Mouse (Mus musculus) embryonic facial prominence, embryonic 15.5 days (tissue): ENCODE data around the gene Atat1. TPM values are rescaled to one million over a fixed set of nuclear protein-coding genes. Genes with fewer than 3 reads are reported as not detected.

Source experiments
- ATAC-seq: fragments of 200-750 bp; cut with Nextera tagmentation; 2 replicates; pipeline ENCODE4 v1.8.0; 2017; ENCODE audit warnings: low read depth, moderate TSS enrichment; ENCODE audit not compliant: insufficient number of reproducible peaks, low FRiP score, low TSS enrichment
- H3K27ac ChIP-seq: fragments of 300-500 bp; sonication (generic); replicated peaks from 2 replicates; pipeline ENCODE4 v1.5.1; 2015; ENCODE audit warnings: mild to moderate bottlenecking, inconsistent platforms
- H3K27me3 ChIP-seq: fragments of 300-500 bp; sonication (generic); 2 replicates; pipeline ENCODE4 v1.6.1; 2015; ENCODE audit warnings: inconsistent platforms
- H3K36me3 ChIP-seq: fragments of 300-500 bp; sonication (generic); 2 replicates; pipeline ENCODE4 v1.6.1; 2015; ENCODE audit warnings: mild to moderate bottlenecking, inconsistent platforms
- H3K4me1 ChIP-seq: fragments of 300-500 bp; sonication (generic); 2 replicates; pipeline ENCODE4 v1.6.1; 2015; ENCODE audit warnings: inconsistent platforms
- H3K4me2 ChIP-seq: fragments of 300-500 bp; sonication (generic); replicated peaks from 2 replicates; pipeline ENCODE4 v1.6.1; 2015; ENCODE audit warnings: mild to moderate bottlenecking, inconsistent platforms
- H3K4me3 ChIP-seq: fragments of 300-500 bp; sonication (generic); replicated peaks from 2 replicates; pipeline ENCODE4 v1.5.1; 2015; ENCODE audit warnings: mild to moderate bottlenecking, inconsistent platforms
- H3K9ac ChIP-seq: fragments of 300-500 bp; sonication (generic); 2 replicates; pipeline ENCODE4 v1.6.1; 2015; ENCODE audit warnings: inconsistent platforms
- H3K9me3 ChIP-seq: fragments of 300-500 bp; sonication (generic); replicated peaks from 2 replicates; pipeline ENCODE4 v1.6.1; 2016; ENCODE audit warnings: inconsistent platforms
- WGBS: fragments of 180-500 bp; shearing (Covaris S2); methylation state at CpG from one replicate; pipeline ENCODE4 v1.1.7; 2015; 5-methylcytosine and 5-hydroxymethylcytosine counted together
- polyA plus RNA-seq: library from polyadenylated mRNA; unstranded; fragments of >200 nt; fragmentation: Nextera tagmentation; extraction: Ambion mirVana; gene quantifications from 2 replicates; pipeline ENCODE4 v1.2.1, GENCODE M21; 2015

Gene Atat1
- polyA plus RNA-seq, 1 experiment from 2014 or later: 77.7 TPM

DNA sequence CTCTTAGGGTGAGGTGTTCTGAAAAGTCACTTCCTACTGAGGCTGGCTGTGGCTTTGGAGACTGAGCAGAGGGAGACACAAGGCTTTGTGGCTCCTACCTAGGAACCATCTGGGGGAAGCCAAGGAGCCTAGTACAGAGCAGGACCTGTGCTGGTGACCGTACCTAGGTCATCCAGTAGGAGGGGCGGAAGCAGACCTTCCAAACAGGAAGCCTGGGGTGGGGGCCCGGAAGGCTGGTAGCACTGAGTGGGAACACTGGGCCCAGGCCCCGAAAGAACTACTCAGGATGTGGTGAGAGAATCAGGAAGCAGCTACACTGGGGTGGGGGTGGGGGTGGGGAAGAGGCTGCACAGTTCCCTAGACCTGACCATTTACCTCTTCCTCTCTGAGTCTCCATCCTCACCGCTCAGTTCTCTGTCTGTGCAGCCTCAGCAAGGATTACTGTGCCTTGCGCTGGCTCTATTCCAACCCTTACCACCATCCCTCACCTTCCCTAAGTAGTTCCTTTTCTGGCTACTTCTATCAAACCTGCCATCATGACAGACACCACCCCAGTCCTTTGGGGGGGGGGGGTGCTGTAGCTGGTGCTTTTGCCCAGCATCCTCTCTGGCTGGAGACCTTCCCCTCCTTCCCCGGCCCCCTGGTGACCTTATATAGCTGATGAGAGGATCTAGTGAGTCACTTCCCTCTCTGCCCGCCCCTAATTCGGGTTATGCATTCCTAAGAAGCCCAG, 39.6 kb downstream of the Atat1 start:
- H3K36me3 ChIP-seq: peaks cover 30% of the 10 kb centered on the region
- no peaks in the 10 kb centered on the region for H3K27me3 ChIP-seq
- peak overlapping the region; percentile 78 for H3K27ac ChIP-seq
- H3K4me1 ChIP-seq: peaks cover 60% of the 10 kb centered on the region
- peak overlapping the region; percentile 72 for H3K4me3 ChIP-seq
- ATAC-seq: no peak
- no peaks in the 10 kb centered on the region for H3K9me3 ChIP-seq
- peak overlapping the region; percentile 77 for H3K4me2 ChIP-seq
- WGBS: 36% methylated on average over 9 of the region's 9 CpGs
- peak overlapping the region; percentile 35 for H3K9ac ChIP-seq

- peak overlapping the region; percentile 37; the same call in 1 of the 2 replicates for H3K9ac ChIP-seq
- peak overlapping the region; percentile 77 for H3K4me2 ChIP-seq
- H3K4me1 ChIP-seq: peaks cover 68% of the 10 kb centered on the region
- H3K4me3 ChIP-seq: peak overlapping the region; percentile 72
- ATAC-seq: no peak
- WGBS: 3% methylated on average over 7 of the region's 7 CpGs
- peak overlapping the region; percentile 78 for H3K27ac ChIP-seq
- no peaks in the 10 kb centered on the region for H3K27me3 ChIP-seq
- no peaks in the 10 kb centered on the region for H3K9me3 ChIP-seq
- H3K36me3 ChIP-seq: peaks cover 21% of the 10 kb centered on the region
These were observed 40.4 kb downstream of the Atat1 start for GRCm38 (mm10) chr17:35869346-35870067.

DNA sequence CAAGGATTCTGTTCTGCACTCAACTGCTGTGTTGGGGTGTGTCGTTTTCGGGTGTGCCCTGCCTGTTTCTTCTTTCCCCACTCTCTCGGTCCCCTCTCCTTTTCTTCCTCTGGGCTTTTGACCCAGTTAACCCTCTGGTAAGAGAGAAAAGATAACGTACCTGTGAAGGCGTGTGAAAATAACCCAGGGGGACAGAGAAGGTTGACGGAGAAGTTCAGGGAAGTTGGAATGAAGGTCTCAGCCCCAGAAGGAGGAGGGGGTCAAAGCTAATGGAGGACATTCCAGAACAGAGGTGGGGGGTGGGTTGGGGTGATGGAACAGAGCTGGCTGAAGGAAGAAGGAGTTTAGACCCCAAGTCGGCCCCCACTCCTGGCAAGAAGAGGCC, 40.9 kb downstream of the Atat1 start:
- no peak for ATAC-seq
- Histone ChIP-seq H3K36me3 (peaks cover 16% of the 10 kb centered on the region), H3K4me3 (peak overlapping the region; percentile 72), H3K4me1 (peaks cover 72% of the 10 kb centered on the region), H3K27ac (peak overlapping the region; percentile 99), H3K9me3 (no peaks in the 10 kb centered on the region), H3K4me2 (peak overlapping the region; percentile 77), H3K9ac (peak overlapping the region; percentile 69), H3K27me3 (no peaks in the 10 kb centered on the region)
- under 1% methylated on average over 7 of the region's 7 CpGs for WGBS

DNA sequence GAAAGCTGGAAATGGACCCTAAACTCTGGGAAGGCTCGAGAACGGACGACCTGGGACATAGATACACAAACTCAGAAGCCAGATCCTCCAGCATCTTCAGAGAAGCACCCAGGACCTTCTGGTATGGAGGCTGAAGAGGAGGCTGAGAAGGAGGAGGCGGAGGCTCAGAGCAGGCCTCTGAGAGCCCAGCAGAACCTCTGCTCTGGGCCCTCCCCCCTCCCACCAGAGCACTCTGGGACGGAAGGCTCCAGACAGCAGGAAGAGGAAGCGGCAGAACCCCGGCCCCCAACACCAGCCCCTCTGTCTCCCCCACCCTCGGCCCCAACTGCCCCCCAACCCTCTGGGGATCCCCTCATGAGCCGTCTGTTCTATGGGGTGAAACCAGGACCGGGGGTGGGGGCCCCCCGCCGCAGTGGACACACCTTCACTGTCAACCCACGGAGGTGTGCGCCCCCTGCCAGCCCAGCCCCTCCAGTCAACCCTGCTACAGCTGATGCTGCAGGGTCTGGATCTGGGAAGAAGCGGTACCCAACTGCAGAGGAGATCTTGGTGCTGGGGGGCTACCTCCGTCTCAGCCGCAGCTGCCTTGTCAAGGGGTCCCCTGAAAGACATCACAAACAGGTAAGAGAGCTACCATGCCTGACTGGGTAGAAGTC, 41.6 kb downstream of the Atat1 start:
- ATAC-seq: no peak
- H3K9me3 ChIP-seq: no peaks in the 10 kb centered on the region
- H3K36me3 ChIP-seq: peaks cover 10% of the 10 kb centered on the region; the same call in 1 of the 2 replicates
- peak overlapping the region; percentile 99; the same call in 1 of the 2 replicates for H3K27ac ChIP-seq
- peak overlapping the region; percentile 69 for H3K9ac ChIP-seq
- peak overlapping the region; percentile 77 for H3K4me2 ChIP-seq
- 13% methylated on average over 16 of the region's 17 CpGs for WGBS
- no peaks in the 10 kb centered on the region for H3K27me3 ChIP-seq
- peak overlapping the region; percentile 72 for H3K4me3 ChIP-seq
- peaks cover 69% of the 10 kb centered on the region for H3K4me1 ChIP-seq

DNA sequence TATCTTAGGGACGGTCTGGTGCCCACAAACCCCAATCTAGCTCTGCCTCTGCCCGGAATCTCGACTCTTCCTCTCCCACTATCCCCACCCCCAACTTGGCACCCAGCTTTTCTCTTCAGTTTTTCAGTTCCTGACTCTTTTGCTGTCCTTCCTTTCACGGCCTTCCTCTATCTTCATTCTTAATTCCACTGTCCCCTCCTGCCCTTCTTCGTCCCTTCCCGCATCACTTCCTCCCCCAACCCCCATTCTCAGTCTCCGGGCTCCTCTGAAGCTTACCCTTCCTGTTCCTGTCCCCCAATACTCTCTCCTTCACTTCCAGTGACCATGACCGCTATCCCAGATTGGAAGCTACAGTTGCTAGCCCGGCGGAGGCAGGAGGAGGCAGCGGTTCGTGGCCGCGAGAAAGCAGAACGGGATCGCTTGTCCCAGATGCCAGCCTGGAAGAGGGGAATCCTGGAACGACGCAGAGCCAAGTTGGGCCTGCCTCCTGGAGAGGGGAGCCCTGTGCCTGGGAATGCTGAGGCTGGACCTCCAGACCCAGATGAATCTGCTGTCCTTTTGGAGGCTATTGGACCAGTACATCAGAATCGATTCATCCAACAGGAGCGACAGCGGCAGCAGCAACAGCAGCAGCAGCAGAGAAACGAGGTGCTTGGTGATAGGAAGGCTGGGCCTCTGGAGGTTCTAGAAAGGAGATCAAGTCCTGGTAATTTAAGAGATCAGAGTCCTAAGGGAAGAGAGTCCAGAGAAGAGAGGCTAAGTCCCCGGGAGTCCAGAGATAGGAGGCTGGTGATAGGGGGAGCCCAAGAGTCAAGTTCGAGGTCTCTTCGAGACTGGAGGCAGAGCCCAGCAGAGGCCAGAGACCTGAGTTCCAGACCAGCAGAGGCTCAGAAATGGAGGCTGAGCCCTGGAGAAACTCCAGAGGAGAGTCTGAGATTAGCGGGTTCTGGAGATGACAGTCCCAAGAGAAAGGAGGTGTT, 42.7 kb downstream of the Atat1 start:
- Histone ChIP-seq H3K36me3 (peaks cover 6% of the 10 kb centered on the region; the same call in 1 of the 2 replicates), H3K9me3 (no peaks in the 10 kb centered on the region), H3K27me3 (no peaks in the 10 kb centered on the region), H3K9ac (peak overlapping the region; percentile 69), H3K27ac (peak overlapping the region; percentile 99), H3K4me1 (peaks cover 64% of the 10 kb centered on the region), H3K4me2 (peak overlapping the region; percentile 77), H3K4me3 (peak overlapping the region; percentile 72)
- 9% methylated on average over 26 of the region's 26 CpGs for WGBS
- no peak for ATAC-seq

- Histone ChIP-seq H3K27ac (peak overlapping the region; percentile 99), H3K9me3 (no peaks in the 10 kb centered on the region), H3K4me3 (peak overlapping the region; percentile 72), H3K9ac (peak overlapping the region; percentile 69), H3K4me2 (peak overlapping the region; percentile 77), H3K36me3 (peaks cover 5% of the 10 kb centered on the region; the same call in 1 of the 2 replicates), H3K27me3 (no peaks in the 10 kb centered on the region), H3K4me1 (peaks cover 68% of the 10 kb centered on the region)
- ATAC-seq: peak; percentile 65
- WGBS: under 1% methylated on average over 37 of the region's 38 CpGs
These were observed 43.5 kb downstream of the Atat1 start for GRCm38 (mm10) chr17:35866281-35866831.

DNA sequence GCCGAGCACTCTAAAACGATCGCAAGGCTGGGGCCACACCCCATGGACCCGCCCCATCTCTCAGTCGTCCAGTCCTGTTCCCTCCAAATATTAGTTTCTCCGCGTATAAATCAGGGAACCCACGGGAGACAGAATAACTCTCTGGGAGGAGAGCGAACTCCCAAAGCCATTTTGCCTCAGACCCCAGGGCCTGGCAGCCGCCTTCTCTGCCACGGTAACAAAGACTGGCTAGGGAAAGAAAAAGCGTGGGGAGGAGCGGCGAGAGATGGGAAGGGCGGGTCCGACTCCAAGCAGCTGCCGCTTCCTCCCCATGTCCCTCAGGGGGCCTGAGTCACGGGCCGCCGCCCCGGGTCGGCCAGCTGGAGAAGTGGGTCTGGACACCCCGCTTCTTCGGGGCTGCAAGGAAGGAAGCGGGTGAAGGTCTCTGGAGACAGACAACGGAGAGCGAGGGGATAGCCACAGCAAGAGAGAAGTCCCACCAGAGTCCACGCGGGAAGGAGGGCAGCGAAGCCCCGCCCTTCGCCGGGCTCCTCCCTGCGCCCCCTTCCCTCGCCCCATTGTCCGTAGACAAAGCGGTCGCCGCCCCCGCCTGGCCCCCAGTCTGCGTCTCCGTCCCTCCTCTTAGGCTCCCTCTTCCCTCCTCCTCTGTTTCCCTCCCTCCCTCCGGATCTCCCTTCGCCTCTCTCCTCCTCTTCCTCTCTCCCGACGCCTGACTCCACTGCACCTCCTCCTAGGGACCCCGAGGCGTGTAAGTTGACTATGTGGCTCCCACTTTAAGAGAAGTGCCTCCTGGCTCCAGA, 44.2 kb downstream of the Atat1 start, which contains the start of gene Ppp1r18:
TSS of gene Ppp1r18 (plus strand) at position 113 of the 800 bp plus-strand sequence.
- peak within 1 kb of the TSS; percentile 99 for H3K27ac ChIP-seq
- peaks cover 68% of the 10 kb centered on the region for H3K4me1 ChIP-seq
- under 1% methylated on average over 39 of the region's 48 CpGs for WGBS
- peak within 1 kb of the TSS; percentile 72 for H3K4me3 ChIP-seq
- H3K9ac ChIP-seq: peak within 1 kb of the TSS; percentile 69
- H3K9me3 ChIP-seq: no peaks in the 10 kb centered on the region
- ATAC-seq: peak; percentile 83
- H3K27me3 ChIP-seq: no peaks in the 10 kb centered on the region
- peak within 1 kb of the TSS; percentile 77 for H3K4me2 ChIP-seq
- H3K36me3 ChIP-seq: no peaks in the 10 kb centered on the region

DNA sequence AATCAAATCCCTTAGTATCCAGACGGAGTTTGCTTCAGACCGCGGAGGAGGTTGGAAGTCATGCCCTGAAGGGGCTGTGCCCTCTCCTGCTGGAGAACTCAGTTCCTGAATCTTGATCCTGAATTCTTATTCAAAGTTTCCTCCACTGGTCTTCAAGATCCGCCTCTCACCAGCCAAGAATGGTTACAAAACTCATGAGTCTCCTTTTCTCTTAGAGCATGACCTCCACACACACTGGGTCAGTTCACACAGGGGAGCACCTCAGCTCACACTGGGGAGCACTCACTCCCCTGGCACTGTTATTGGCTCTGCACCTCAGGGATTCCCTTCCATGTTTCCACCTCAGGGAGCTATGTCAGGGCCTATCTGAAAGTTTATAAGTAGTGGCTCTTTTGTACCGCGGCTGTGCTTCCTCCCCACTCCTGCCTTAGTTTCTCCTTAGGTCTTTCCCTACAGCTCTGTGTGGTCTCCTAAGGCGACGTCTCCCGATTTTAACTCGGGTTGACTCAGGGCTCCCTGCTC, 45.0 kb downstream of the Atat1 start:
- no peaks in the 10 kb centered on the region for H3K36me3 ChIP-seq
- peak overlapping the region; percentile 99 for H3K27ac ChIP-seq
- H3K9ac ChIP-seq: peak overlapping the region; percentile 69
- no peaks in the 10 kb centered on the region for H3K27me3 ChIP-seq
- peaks cover 63% of the 10 kb centered on the region for H3K4me1 ChIP-seq
- H3K4me2 ChIP-seq: peak overlapping the region; percentile 77
- WGBS: 24% methylated on average over 10 of the region's 10 CpGs
- ATAC-seq: no peak
- no peaks in the 10 kb centered on the region for H3K9me3 ChIP-seq
- peak overlapping the region; percentile 72 for H3K4me3 ChIP-seq

DNA sequence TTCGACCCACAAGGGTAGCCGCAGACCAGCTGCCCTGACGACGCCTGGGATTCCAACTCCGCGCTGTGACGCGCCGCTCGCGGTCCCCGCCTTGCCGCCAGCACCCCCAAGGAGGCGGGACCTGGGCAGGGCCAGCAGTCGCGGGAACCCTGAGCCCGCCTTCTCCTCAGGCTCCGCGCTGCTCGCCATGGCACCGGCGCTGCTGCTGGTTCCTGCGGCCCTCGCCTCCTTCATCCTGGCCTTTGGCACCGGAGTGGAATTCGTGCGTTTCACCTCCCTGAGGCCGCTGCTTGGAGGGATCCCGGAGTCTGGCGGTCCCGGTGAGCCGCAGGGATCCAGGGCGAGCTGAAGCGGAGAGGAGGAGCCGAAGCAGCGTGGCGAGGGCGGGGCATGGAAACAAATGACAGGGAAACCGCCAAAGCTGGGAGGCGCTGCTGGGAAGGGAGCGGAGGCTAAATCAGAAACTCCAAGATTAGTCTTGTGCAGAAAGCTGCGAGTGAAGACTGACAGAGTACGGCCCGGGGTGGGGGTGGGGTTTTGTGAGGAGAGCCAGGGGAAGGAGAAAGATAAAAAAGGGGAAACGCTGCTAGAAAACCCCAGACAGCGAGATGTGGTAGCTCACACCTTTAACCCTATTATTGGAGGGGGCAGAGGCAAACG, 48.5 kb downstream of the Atat1 start, which contains the start of gene Nrm:
TSS of gene Nrm (plus strand) at position 121 of the 660 bp plus-strand sequence.
- Histone ChIP-seq H3K4me3 (peak within 1 kb of the TSS; percentile 92), H3K4me1 (peaks cover 31% of the 10 kb centered on the region), H3K4me2 (peak within 1 kb of the TSS; percentile 67), H3K9ac (peak within 1 kb of the TSS; percentile 79), H3K27me3 (no peaks in the 10 kb centered on the region), H3K36me3 (peaks cover 16% of the 10 kb centered on the region), H3K27ac (peak within 1 kb of the TSS; percentile 97), H3K9me3 (no peaks in the 10 kb centered on the region)
- peak; percentile 89 for ATAC-seq
- WGBS: under 1% methylated on average over 47 of the region's 47 CpGs
